Mouse (Mus musculus): ENCODE measurements around the gene Ltbp1.

GRCm38 (mm10) chr17:75128337-75128935 is 123.1 kb downstream of the Ltbp1 start:
- TF ChIP-seq CTCF (IDR thresholded peaks at IDR 0.05; ENCODE audit: control insufficient read depth, insufficient read depth, low read length): peak; percentile 42; the same call in 1 of the 2 replicates
- TF ChIP-seq POLR2A (IDR thresholded peaks at IDR 0.05; ENCODE audit: borderline replicate concordance, control insufficient read depth, low read depth, low read length): no peak
